Mouse (Mus musculus) thymus, postnatal 10 days (tissue): ENCODE data around the gene Tbc1d17.

Experiments used
- DNase-seq, 2 experiments: peaks; one replicate each; pipeline ENCODE4 v3.0.0; 2021; ENCODE audit warnings: low spot score in 2 of 2

Gene Tbc1d17

GRCm38 (mm10) chr7:44790066-44790465 lies 58.8 kb downstream of the Tbc1d17 start:
- DNase-seq, result no peak

GRCm38 (mm10) chr7:44789531-44789930 lies 59.3 kb downstream of the Tbc1d17 start:
- no peak for DNase-seq
